Mouse (Mus musculus): ENCODE measurements around the gene Bcl9l. TPM values are rescaled to one million over a fixed set of nuclear protein-coding genes. Genes with fewer than 3 reads are reported as not detected.

The Bcl9l gene
- polyA plus RNA-seq, 1 experiment from 2014 or later, result 15.0 TPM

- no peaks in the 10 kb centered on the region for H3K4me1 ChIP-seq
- H3K9me3 ChIP-seq, result no peaks in the 10 kb centered on the region
- H3K27ac ChIP-seq, result no peak overlapping the region
- no peak for ATAC-seq (ENCODE audit: low FRiP score, low read depth)
- WGBS, result 75% methylated on average over 5 of the region's 5 CpGs
- H3K4me2 ChIP-seq (replicated peaks), result no peak overlapping the region
- no peak overlapping the region for H3K4me3 ChIP-seq
- no peaks in the 10 kb centered on the region for H3K27me3 ChIP-seq
- no peak overlapping the region for H3K9ac ChIP-seq
- no peaks in the 10 kb centered on the region for H3K36me3 ChIP-seq
Observed at GRCm38 (mm10) chr9:44524235-44524826, 41.7 kb downstream of the Bcl9l start.

GRCm38 (mm10) chr9:44525001-44525400 lies 42.4 kb downstream of the Bcl9l start:
- H3K4me3 ChIP-seq, result no peak overlapping the region
- H3K4me2 ChIP-seq (replicated peaks), result no peak overlapping the region
- no peaks in the 10 kb centered on the region for H3K4me1 ChIP-seq
- no peaks in the 10 kb centered on the region for H3K36me3 ChIP-seq
- H3K9ac ChIP-seq, result no peak overlapping the region
- H3K9me3 ChIP-seq, result no peaks in the 10 kb centered on the region
- no peak for ATAC-seq (ENCODE audit: low FRiP score, low read depth)
- WGBS, result 75% methylated on average over 3 of the region's 3 CpGs
- no peak overlapping the region for H3K27ac ChIP-seq
- H3K27me3 ChIP-seq, result no peaks in the 10 kb centered on the region

GRCm38 (mm10) chr9:44525589-44525988 lies 43.0 kb downstream of the Bcl9l start:
- no peak for ATAC-seq (ENCODE audit: low FRiP score, low read depth)
- Histone ChIP-seq H3K9me3 (no peaks in the 10 kb centered on the region), H3K4me1 (no peaks in the 10 kb centered on the region), H3K4me2 (replicated peaks) (no peak overlapping the region), H3K4me3 (no peak overlapping the region), H3K9ac (no peak overlapping the region), H3K36me3 (no peaks in the 10 kb centered on the region), H3K27ac (no peak overlapping the region), H3K27me3 (no peaks in the 10 kb centered on the region)
- 86% methylated on average over 8 of the region's 8 CpGs for WGBS

- 60% methylated on average over 9 of the region's 9 CpGs for WGBS
- no peaks in the 10 kb centered on the region for H3K36me3 ChIP-seq
- no peaks in the 10 kb centered on the region for H3K27me3 ChIP-seq
- no peak overlapping the region for H3K4me3 ChIP-seq
- H3K27ac ChIP-seq, result no peak overlapping the region
- peaks cover 2% of the 10 kb centered on the region; the same call in 1 of the 2 replicates for H3K9me3 ChIP-seq
- no peak overlapping the region for H3K9ac ChIP-seq
- no peak for ATAC-seq (ENCODE audit: low FRiP score, low read depth)
- H3K4me2 ChIP-seq (replicated peaks), result no peak overlapping the region
- H3K4me1 ChIP-seq, result no peaks in the 10 kb centered on the region
Observed at GRCm38 (mm10) chr9:44526337-44527112, 43.9 kb downstream of the Bcl9l start.

GRCm38 (mm10) chr9:44528340-44528739 lies 45.7 kb downstream of the Bcl9l start:
- no peak overlapping the region for H3K27ac ChIP-seq
- H3K4me2 ChIP-seq (replicated peaks), result no peak overlapping the region
- H3K36me3 ChIP-seq, result no peaks in the 10 kb centered on the region
- H3K9ac ChIP-seq, result no peak overlapping the region
- WGBS, result 67% methylated on average over 8 of the region's 8 CpGs
- H3K4me1 ChIP-seq, result peaks cover 5% of the 10 kb centered on the region
- no peak overlapping the region for H3K4me3 ChIP-seq
- no peaks in the 10 kb centered on the region for H3K27me3 ChIP-seq
- ATAC-seq (ENCODE audit: low FRiP score, low read depth), result no peak
- peaks cover 3% of the 10 kb centered on the region; the same call in 1 of the 2 replicates for H3K9me3 ChIP-seq

- H3K27ac ChIP-seq, result no peak overlapping the region
- ATAC-seq (ENCODE audit: low FRiP score, low read depth), result no peak
- H3K4me3 ChIP-seq, result no peak overlapping the region
- no peaks in the 10 kb centered on the region for H3K27me3 ChIP-seq
- H3K36me3 ChIP-seq, result no peaks in the 10 kb centered on the region
- peaks cover 8% of the 10 kb centered on the region for H3K4me1 ChIP-seq
- no peak overlapping the region for H3K4me2 ChIP-seq (replicated peaks)
- H3K9me3 ChIP-seq, result peaks cover 3% of the 10 kb centered on the region; the same call in 1 of the 2 replicates
- 69% methylated on average over 6 of the region's 6 CpGs for WGBS
- no peak overlapping the region for H3K9ac ChIP-seq
Observed at GRCm38 (mm10) chr9:44532991-44533580, 50.5 kb downstream of the Bcl9l start.

GRCm38 (mm10) chr9:44537625-44538301 lies 55.1 kb downstream of the Bcl9l start:
- WGBS, result 57% methylated on average over 19 of the region's 19 CpGs
- ATAC-seq (ENCODE audit: low FRiP score, low read depth), result no peak

GRCm38 (mm10) chr9:44539816-44540421 lies 57.3 kb downstream of the Bcl9l start:
- Histone ChIP-seq H3K36me3 (no peaks in the 10 kb centered on the region), H3K9me3 (no peaks in the 10 kb centered on the region), H3K4me2 (replicated peaks) (no peak overlapping the region), H3K27me3 (no peaks in the 10 kb centered on the region), H3K27ac (no peak overlapping the region), H3K4me1 (0 out of 2 replicates have a peak, but pooled peaks cover 3% of the 10 kb centered on the region), H3K9ac (no peak overlapping the region), H3K4me3 (no peak overlapping the region)
- ATAC-seq (ENCODE audit: low FRiP score, low read depth), result no peak
- whole genome bisulfite sequencing, result 31% methylated on average over 2 of the region's 2 CpGs

More at GRCm38 (mm10) chr9:44537625-44538301, 55.1 kb downstream of the Bcl9l start:
- no peak overlapping the region for H3K9ac ChIP-seq
- H3K9me3 ChIP-seq, result no peaks in the 10 kb centered on the region
- H3K27me3 ChIP-seq, result no peaks in the 10 kb centered on the region
- H3K4me3 ChIP-seq, result no peak overlapping the region
- no peaks in the 10 kb centered on the region for H3K36me3 ChIP-seq
- no peak overlapping the region for H3K4me2 ChIP-seq (replicated peaks)
- H3K27ac ChIP-seq, result no peak overlapping the region
- peaks cover 8% of the 10 kb centered on the region for H3K4me1 ChIP-seq

- ATAC-seq (ENCODE audit: low FRiP score, low read depth), result no peak
- no peak overlapping the region for H3K4me3 ChIP-seq
Observed at GRCm38 (mm10) chr9:44540676-44541075, 58.1 kb downstream of the Bcl9l start.

GRCm38 (mm10) chr9:44542364-44542763 lies 59.7 kb downstream of the Bcl9l start:
- Histone ChIP-seq H3K27ac (no peak overlapping the region), H3K4me3 (no peak overlapping the region), H3K4me1 (0 out of 2 replicates have a peak, but pooled peaks cover under 1% of the 10 kb centered on the region), H3K9ac (no peak overlapping the region), H3K4me2 (replicated peaks) (no peak overlapping the region), H3K36me3 (no peaks in the 10 kb centered on the region), H3K27me3 (no peaks in the 10 kb centered on the region), H3K9me3 (no peaks in the 10 kb centered on the region)
- 83% methylated on average over 4 of the region's 4 CpGs for WGBS
- ATAC-seq (ENCODE audit: low FRiP score, low read depth), result no peak

More at GRCm38 (mm10) chr9:44540676-44541075, 58.1 kb downstream of the Bcl9l start:
- Histone ChIP-seq H3K27me3 (no peaks in the 10 kb centered on the region), H3K9ac (no peak overlapping the region), H3K4me2 (replicated peaks) (no peak overlapping the region), H3K9me3 (no peaks in the 10 kb centered on the region), H3K36me3 (no peaks in the 10 kb centered on the region), H3K27ac (no peak overlapping the region), H3K4me1 (0 out of 2 replicates have a peak, but pooled peaks cover 3% of the 10 kb centered on the region)
- WGBS, result 77% methylated on average over 3 of the region's 3 CpGs

- WGBS, result 89% methylated on average over 3 of the region's 3 CpGs
- no peaks in the 10 kb centered on the region for H3K4me1 ChIP-seq
Observed at GRCm38 (mm10) chr9:44544986-44545385, 62.4 kb downstream of the Bcl9l start.

More at GRCm38 (mm10) chr9:44544986-44545385, 62.4 kb downstream of the Bcl9l start:
- no peaks in the 10 kb centered on the region for H3K36me3 ChIP-seq
- H3K4me2 ChIP-seq (replicated peaks), result no peak overlapping the region
- ATAC-seq (ENCODE audit: low FRiP score, low read depth), result no peak
- H3K9ac ChIP-seq, result no peak overlapping the region
- no peak overlapping the region for H3K27ac ChIP-seq
- H3K4me3 ChIP-seq, result no peak overlapping the region
- no peaks in the 10 kb centered on the region for H3K27me3 ChIP-seq
- no peaks in the 10 kb centered on the region for H3K9me3 ChIP-seq

Data from limb, embryonic 13.5 days (tissue).